Mouse (Mus musculus): Measurements from ENCODE around the gene Ptges3l. TPM values are rescaled to one million over a fixed set of nuclear protein-coding genes. Genes with fewer than 3 reads are reported as not detected.
"Not testable (repeated sequence)": the region's sequence is repeated elsewhere in the genome, so short reads cannot be mapped to it uniquely, and the experiment has no call there.

Ptges3l gene
- polyA plus RNA-seq, 1 experiment from 2014 or later: 35.5 TPM

DNA sequence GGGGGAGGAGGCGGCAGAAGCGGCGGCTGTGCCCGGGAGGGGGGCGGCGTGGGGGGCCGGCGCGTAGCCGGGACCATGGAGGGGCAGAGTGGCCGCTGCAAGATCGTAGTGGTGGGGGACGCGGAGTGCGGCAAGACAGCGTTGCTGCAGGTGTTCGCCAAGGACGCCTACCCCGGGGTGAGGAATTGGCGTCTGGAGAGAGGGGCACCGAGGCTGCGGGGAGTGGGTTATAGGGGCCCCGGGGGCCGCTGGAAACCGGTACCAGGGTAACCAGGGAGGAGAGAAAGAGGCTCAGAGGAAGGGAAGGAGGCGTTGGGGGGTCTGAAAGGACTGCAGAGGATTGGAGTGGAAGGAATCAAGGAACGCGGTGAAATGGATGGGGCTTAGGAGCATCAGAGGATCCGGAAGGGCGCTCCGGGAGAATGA, 43.1 kb upstream of the Ptges3l start:
- H3K27me3 ChIP-seq (replicated peaks; ENCODE audit: control insufficient read depth, insufficient read depth, low read length): no peaks in the 10 kb centered on the region
- H3K4me3 ChIP-seq (ENCODE audit: low read depth, low read length): peak overlapping the region; percentile 73
- no peaks in the 10 kb centered on the region for H3K36me3 ChIP-seq (ENCODE audit: control insufficient read depth, insufficient read depth, low read length)
- peak overlapping the region; percentile 94 for H3K4me2 ChIP-seq (ENCODE audit: low read depth, low read length)
- no peak overlapping the region for H3K27ac ChIP-seq (replicated peaks; ENCODE audit: low read depth, low read length)
- H3K9ac ChIP-seq (ENCODE audit: low read depth, low read length): peak overlapping the region; percentile 75
- WGBS: 2% methylated on average over 26 of the region's 31 CpGs
- ATAC-seq (ENCODE audit: low read depth) (peak; percentile 8; the same call in 1 of the 2 replicates), DNase-seq (ENCODE audit: low spot score) (no peak)
- no peaks in the 10 kb centered on the region for H3K9me3 ChIP-seq (ENCODE audit: control insufficient read depth, low read length)
- H3K4me1 ChIP-seq (ENCODE audit: control insufficient read depth, insufficient read depth, low read length): peaks cover 18% of the 10 kb centered on the region

DNA sequence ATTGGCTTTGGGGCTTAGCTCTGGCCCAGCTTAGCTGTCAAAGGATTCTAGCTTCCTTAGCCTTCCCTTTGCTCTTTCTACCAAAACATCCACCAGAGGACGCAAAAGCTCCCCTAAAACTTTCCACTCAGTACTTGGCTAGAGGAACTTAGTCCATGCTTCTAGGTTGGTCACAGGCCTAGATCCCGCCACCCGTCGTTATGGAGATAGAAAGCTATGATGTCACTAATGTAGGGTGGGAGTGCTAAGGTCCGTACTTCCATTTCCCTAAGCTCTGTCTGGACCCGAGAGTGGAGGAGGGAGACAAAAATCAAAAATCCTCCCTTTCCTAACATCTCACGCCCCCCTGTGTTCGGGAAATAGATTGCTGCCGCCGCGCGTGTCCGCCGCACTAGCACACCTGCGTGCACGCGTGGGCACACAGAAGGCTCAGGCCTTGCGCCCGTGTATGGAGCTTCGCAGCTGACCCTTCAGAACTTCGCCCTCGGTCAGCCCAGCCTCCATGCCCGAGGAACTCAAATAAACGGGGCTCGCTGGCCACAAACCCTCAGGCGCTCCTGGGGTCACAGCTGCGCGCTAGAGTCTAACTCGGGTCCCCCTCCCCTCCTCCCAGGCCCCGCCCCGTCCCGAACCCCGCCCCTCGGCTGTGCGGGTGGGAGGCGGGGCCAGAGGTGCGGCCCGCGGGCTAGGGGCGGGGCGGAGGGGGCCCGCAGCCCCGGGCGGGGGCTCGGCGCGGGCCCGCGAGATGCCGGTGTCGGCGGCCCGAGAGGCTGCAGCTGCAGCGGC, 42.5 kb upstream of the Ptges3l start:
- ATAC-seq (ENCODE audit: low read depth) (peak; percentile 78), DNase-seq (ENCODE audit: low spot score) (peak; percentile 85)
- Histone ChIP-seq H3K4me1 (ENCODE audit: control insufficient read depth, insufficient read depth, low read length) (peaks cover 20% of the 10 kb centered on the region), H3K27me3 (replicated peaks; ENCODE audit: control insufficient read depth, insufficient read depth, low read length) (no peaks in the 10 kb centered on the region), H3K36me3 (ENCODE audit: control insufficient read depth, insufficient read depth, low read length) (peaks cover 3% of the 10 kb centered on the region; the same call in 1 of the 2 replicates), H3K4me3 (ENCODE audit: low read depth, low read length) (peak overlapping the region; percentile 73), H3K9me3 (ENCODE audit: control insufficient read depth, low read length) (no peaks in the 10 kb centered on the region), H3K27ac (replicated peaks; ENCODE audit: low read depth, low read length) (no peak overlapping the region; the same call in 1 of the 2 replicates), H3K4me2 (ENCODE audit: low read depth, low read length) (peak overlapping the region; percentile 94), H3K9ac (ENCODE audit: low read depth, low read length) (peak overlapping the region; percentile 75)
- under 1% methylated on average over 32 of the region's 54 CpGs for WGBS

DNA sequence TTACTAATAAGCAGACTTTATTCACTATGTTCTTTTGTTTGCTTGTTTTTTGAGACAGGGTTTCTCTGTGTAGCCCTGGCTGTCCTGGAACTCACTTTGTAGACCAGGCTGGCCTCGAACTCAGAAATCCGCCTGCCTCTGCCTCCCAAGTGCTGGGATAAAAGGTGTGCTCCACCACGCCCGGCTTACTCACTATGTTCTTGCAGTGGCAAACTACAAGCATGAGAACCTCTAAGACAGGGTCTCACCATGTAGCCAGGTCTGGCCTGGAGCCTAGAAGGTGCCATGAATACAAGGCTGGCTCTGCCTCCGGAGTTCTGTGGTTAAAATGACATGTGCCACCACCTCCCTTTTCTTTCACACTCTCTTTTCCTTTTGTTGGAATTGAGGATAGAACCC, 41.4 kb upstream of the Ptges3l start:
- H3K4me3 ChIP-seq (ENCODE audit: low read depth, low read length): peak overlapping the region; percentile 85
- not testable (repeated sequence) for DNase-seq (ENCODE audit: low spot score); ATAC-seq (ENCODE audit: low read depth); H3K9me3 ChIP-seq (ENCODE audit: control insufficient read depth, low read length); H3K9ac ChIP-seq (ENCODE audit: low read depth, low read length); H3K27me3 ChIP-seq (replicated peaks; ENCODE audit: control insufficient read depth, insufficient read depth, low read length); H3K27ac ChIP-seq (replicated peaks; ENCODE audit: low read depth, low read length)
- H3K4me2 ChIP-seq (ENCODE audit: low read depth, low read length): peak overlapping the region; percentile 96
- WGBS: 56% methylated on average over 5 of the region's 5 CpGs
- H3K36me3 ChIP-seq (ENCODE audit: control insufficient read depth, insufficient read depth, low read length): peaks cover 12% of the 10 kb centered on the region
- peaks cover 20% of the 10 kb centered on the region for H3K4me1 ChIP-seq (ENCODE audit: control insufficient read depth, insufficient read depth, low read length)

DNA sequence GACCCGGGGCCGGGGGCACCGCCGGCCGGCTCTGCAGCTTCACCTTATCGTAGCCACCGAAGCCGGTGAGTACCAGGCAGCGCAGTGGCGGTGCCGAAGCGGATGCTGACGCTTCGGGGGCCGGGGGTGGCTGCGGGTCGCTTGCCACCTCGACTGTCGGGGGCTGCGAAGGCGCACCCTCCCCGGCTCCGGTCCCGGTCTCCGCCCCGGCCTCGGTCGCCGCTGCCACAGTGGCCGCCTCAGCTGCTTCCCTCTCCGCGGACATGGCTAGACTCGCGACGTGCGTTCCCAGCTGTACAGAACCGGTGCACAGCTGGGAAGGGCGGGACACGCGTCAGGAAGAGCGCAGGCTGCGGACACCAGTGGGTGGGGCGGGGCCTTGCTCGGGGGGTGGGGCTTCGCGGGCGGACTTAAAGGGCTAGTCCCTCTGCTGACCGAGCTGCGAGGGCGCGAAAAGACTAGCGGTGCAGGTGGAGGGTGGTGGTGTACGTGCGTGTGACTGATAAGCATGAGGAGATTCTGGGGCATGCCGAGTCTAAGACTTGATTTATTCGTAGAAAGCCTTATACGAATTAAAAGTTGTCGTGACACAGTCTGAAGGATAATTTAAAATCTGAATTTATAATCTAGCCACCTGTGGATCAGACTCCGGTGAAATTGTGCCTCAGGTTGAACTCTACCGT, 40.9 kb upstream of the Ptges3l start, which contains the start of gene Vat1:
Gene Vat1, minus strand, starts transcription at position 362 of the 683 bp plus-strand sequence.
- ATAC-seq (ENCODE audit: low read depth): peak; percentile 53

GRCm38 (mm10) chr11:101465101-101465868, 40.2 kb upstream of the Ptges3l start:
- no peaks in the 10 kb centered on the region for H3K9me3 ChIP-seq (ENCODE audit: control insufficient read depth, low read length)
- H3K4me2 ChIP-seq (ENCODE audit: low read depth, low read length): peak overlapping the region; percentile 96
- peak overlapping the region; percentile 73 for H3K9ac ChIP-seq (ENCODE audit: low read depth, low read length)
- peaks cover 20% of the 10 kb centered on the region for H3K4me1 ChIP-seq (ENCODE audit: control insufficient read depth, insufficient read depth, low read length)
- under 1% methylated on average over 37 of the region's 51 CpGs for WGBS
- H3K36me3 ChIP-seq (ENCODE audit: control insufficient read depth, insufficient read depth, low read length): peaks cover 22% of the 10 kb centered on the region
- DNase-seq (ENCODE audit: low spot score): peak; percentile 84
- H3K27me3 ChIP-seq (replicated peaks; ENCODE audit: control insufficient read depth, insufficient read depth, low read length): no peaks in the 10 kb centered on the region
- peak overlapping the region; percentile 79 for H3K27ac ChIP-seq (replicated peaks; ENCODE audit: low read depth, low read length)
- H3K4me3 ChIP-seq (ENCODE audit: low read depth, low read length): peak overlapping the region; percentile 85
- peak; percentile 42 for ATAC-seq (ENCODE audit: low read depth)

More for the DNA sequence above, 40.9 kb upstream of the Ptges3l start, which contains the start of gene Vat1:
- H3K4me2 ChIP-seq (ENCODE audit: low read depth, low read length): peak within 1 kb of the TSS; percentile 96
- 1% methylated on average over 27 of the region's 60 CpGs for WGBS
- DNase-seq (ENCODE audit: low spot score): peak; percentile 87
- H3K4me3 ChIP-seq (ENCODE audit: low read depth, low read length): peak within 1 kb of the TSS; percentile 85
- H3K27ac ChIP-seq (replicated peaks; ENCODE audit: low read depth, low read length): peak within 1 kb of the TSS; percentile 79
- peaks cover 20% of the 10 kb centered on the region for H3K4me1 ChIP-seq (ENCODE audit: control insufficient read depth, insufficient read depth, low read length)
- H3K36me3 ChIP-seq (ENCODE audit: control insufficient read depth, insufficient read depth, low read length): peaks cover 18% of the 10 kb centered on the region
- H3K9me3 ChIP-seq (ENCODE audit: control insufficient read depth, low read length): no peaks in the 10 kb centered on the region
- H3K9ac ChIP-seq (ENCODE audit: low read depth, low read length): peak within 1 kb of the TSS; percentile 73
- no peaks in the 10 kb centered on the region for H3K27me3 ChIP-seq (replicated peaks; ENCODE audit: control insufficient read depth, insufficient read depth, low read length)

GRCm38 (mm10) chr11:101464211-101465100, 39.3 kb upstream of the Ptges3l start, which contains the start of gene Rnd2:
Rnd2 (plus strand) TSS chr11:101464999.
- Histone ChIP-seq H3K4me2 (ENCODE audit: low read depth, low read length) (peak within 1 kb of the TSS; percentile 96), H3K9me3 (ENCODE audit: control insufficient read depth, low read length) (no peaks in the 10 kb centered on the region), H3K4me3 (ENCODE audit: low read depth, low read length) (peak within 1 kb of the TSS; percentile 85), H3K4me1 (ENCODE audit: control insufficient read depth, insufficient read depth, low read length) (peaks cover 20% of the 10 kb centered on the region), H3K36me3 (ENCODE audit: control insufficient read depth, insufficient read depth, low read length) (peaks cover 31% of the 10 kb centered on the region), H3K9ac (ENCODE audit: low read depth, low read length) (peak within 1 kb of the TSS; percentile 73), H3K27me3 (replicated peaks; ENCODE audit: control insufficient read depth, insufficient read depth, low read length) (no peaks in the 10 kb centered on the region), H3K27ac (replicated peaks; ENCODE audit: low read depth, low read length) (peak within 1 kb of the TSS; percentile 79)
- DNase-seq (ENCODE audit: low spot score): peak; percentile 32
- no peak for ATAC-seq (ENCODE audit: low read depth)
- 5% methylated on average over 12 of the region's 12 CpGs for WGBS

DNA sequence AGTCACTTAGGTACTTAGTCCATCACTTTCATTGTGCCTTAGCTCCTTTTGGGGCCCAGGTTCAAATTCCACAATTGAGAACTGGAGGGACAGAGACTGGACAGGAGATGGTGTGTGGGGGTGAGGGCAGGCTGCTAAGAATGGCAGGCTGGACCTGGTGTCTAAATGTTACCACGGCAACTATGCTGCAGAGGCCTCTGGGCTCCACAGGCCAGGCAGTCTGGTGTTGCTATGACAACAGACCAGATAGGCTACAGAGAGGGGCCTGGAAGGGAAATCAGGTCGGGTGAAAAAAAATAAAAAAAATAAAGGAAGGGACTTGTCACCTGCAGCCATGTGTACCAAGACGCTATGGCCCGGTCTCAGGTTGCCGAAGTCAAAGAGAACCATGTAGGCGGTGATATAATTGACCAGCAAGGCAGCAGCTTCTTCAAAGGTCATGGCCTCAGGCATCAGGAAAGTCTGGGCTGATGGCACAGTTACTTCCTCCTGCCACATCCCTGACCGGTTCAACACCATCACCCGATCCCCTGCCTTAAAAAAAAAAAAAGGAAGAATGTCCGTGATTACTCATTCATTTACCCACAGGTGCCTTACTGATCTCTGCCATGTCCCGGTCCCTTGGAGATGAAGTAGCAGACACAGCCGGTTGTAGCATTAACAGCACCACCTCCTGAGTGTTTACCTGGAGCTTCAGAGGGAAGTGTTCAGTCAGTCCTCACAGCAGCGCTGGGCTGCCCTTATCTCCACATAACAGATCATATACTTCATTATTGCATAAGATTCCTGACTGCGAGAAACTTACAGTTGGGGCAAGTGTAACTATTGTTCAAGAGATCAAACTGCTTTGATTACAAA, 37.7 kb upstream of the Ptges3l start:
- 29% methylated on average over 13 of the region's 13 CpGs for WGBS
- no peaks in the 10 kb centered on the region for H3K27me3 ChIP-seq (replicated peaks; ENCODE audit: control insufficient read depth, insufficient read depth, low read length)
- DNase-seq (ENCODE audit: low spot score) (peak; percentile 55), ATAC-seq (ENCODE audit: low read depth) (no peak; the same call in 1 of the 2 replicates)
- no peak overlapping the region for H3K27ac ChIP-seq (replicated peaks; ENCODE audit: low read depth, low read length)
- no peak overlapping the region for H3K9ac ChIP-seq (ENCODE audit: low read depth, low read length)
- no peaks in the 10 kb centered on the region for H3K9me3 ChIP-seq (ENCODE audit: control insufficient read depth, low read length)
- no peak overlapping the region for H3K4me3 ChIP-seq (ENCODE audit: low read depth, low read length)
- H3K4me1 ChIP-seq (ENCODE audit: control insufficient read depth, insufficient read depth, low read length): peaks cover 14% of the 10 kb centered on the region
- peaks cover 47% of the 10 kb centered on the region for H3K36me3 ChIP-seq (ENCODE audit: control insufficient read depth, insufficient read depth, low read length)
- no peak overlapping the region for H3K4me2 ChIP-seq (ENCODE audit: low read depth, low read length)
